Mouse (Mus musculus) heart, embryonic 15.5 days (tissue): ENCODE results near the gene Tppp. TPM values are rescaled to one million over a fixed set of nuclear protein-coding genes. Genes with fewer than 3 reads are reported as not detected.

Experiments used
- ATAC-seq: fragments of 200-750 bp; cut with Nextera tagmentation; replicated peaks from 2 replicates; pipeline ENCODE4 v1.8.0; 2017; ENCODE audit warnings: low read depth, moderate TSS enrichment; ENCODE audit not compliant: insufficient number of reproducible peaks, insufficient read depth, low FRiP score
- H3K27ac ChIP-seq: fragments of 300-500 bp; sonication (generic); 2 replicates; pipeline ENCODE4 v1.5.1; 2015; ENCODE audit warnings: mild to moderate bottlenecking, inconsistent platforms
- H3K27me3 ChIP-seq: fragments of 300-500 bp; sonication (generic); 2 replicates; pipeline ENCODE4 v1.6.1; 2015; ENCODE audit warnings: inconsistent platforms
- H3K36me3 ChIP-seq: fragments of 300-500 bp; sonication (generic); 2 replicates; pipeline ENCODE4 v1.6.1; 2015; ENCODE audit warnings: mild to moderate bottlenecking, inconsistent platforms
- H3K4me1 ChIP-seq: fragments of 300-500 bp; sonication (generic); replicated peaks from 2 replicates; pipeline ENCODE4 v1.6.1; 2015; ENCODE audit warnings: inconsistent platforms
- H3K4me2 ChIP-seq: fragments of 300-500 bp; sonication (generic); 2 replicates; pipeline ENCODE4 v1.6.1; 2015; ENCODE audit warnings: inconsistent platforms, mild to moderate bottlenecking, moderate library complexity
- H3K4me3 ChIP-seq: fragments of 300-500 bp; sonication (generic); 2 replicates; pipeline ENCODE4 v1.5.1; 2015; ENCODE audit warnings: mild to moderate bottlenecking, inconsistent platforms
- H3K9ac ChIP-seq: fragments of 300-500 bp; sonication (generic); 2 replicates; pipeline ENCODE4 v1.6.1; 2015; ENCODE audit warnings: mild to moderate bottlenecking, inconsistent platforms
- H3K9me3 ChIP-seq: fragments of 300-500 bp; sonication (generic); replicated peaks from 2 replicates; pipeline ENCODE4 v1.6.1; 2016; ENCODE audit warnings: inconsistent platforms
- WGBS: fragments of 180-500 bp; shearing (Covaris S2); methylation state at CpG from one replicate; pipeline ENCODE4 v1.1.7; 2015; ENCODE audit warnings: mixed read lengths; 5-methylcytosine and 5-hydroxymethylcytosine counted together
- polyA plus RNA-seq: library from polyadenylated mRNA; unstranded; fragments of >200 nt; fragmentation: Nextera tagmentation; extraction: Ambion mirVana; gene quantifications from 2 replicates; pipeline ENCODE4 v1.2.1, GENCODE M21; 2015

The Tppp gene
- polyA plus RNA-seq, 1 experiment from 2014 or later: 4.1 TPM

GRCm38 (mm10) chr13:74026215-74026614, 17.0 kb downstream of the Tppp start:
- ATAC-seq: no peak; the same call in 1 of the 2 replicates
- H3K4me2 ChIP-seq: no peak overlapping the region
- H3K9ac ChIP-seq: no peak overlapping the region
- WGBS: 13% methylated on average over 2 of the region's 2 CpGs
- no peaks in the 10 kb centered on the region for H3K36me3 ChIP-seq
- no peaks in the 10 kb centered on the region for H3K27me3 ChIP-seq
- peak overlapping the region; percentile 48 for H3K27ac ChIP-seq
- no peak overlapping the region for H3K4me3 ChIP-seq
- no peaks in the 10 kb centered on the region for H3K9me3 ChIP-seq
- H3K4me1 ChIP-seq: peaks cover 24% of the 10 kb centered on the region

- no peaks in the 10 kb centered on the region for H3K36me3 ChIP-seq
- no peak for ATAC-seq
- no peak overlapping the region for H3K27ac ChIP-seq
- no peak overlapping the region for H3K9ac ChIP-seq
- 52% methylated on average over 2 of the region's 2 CpGs for WGBS
- H3K4me1 ChIP-seq: peaks cover 24% of the 10 kb centered on the region
- H3K4me3 ChIP-seq: no peak overlapping the region
- H3K9me3 ChIP-seq: no peaks in the 10 kb centered on the region
- no peaks in the 10 kb centered on the region for H3K27me3 ChIP-seq
- no peak overlapping the region for H3K4me2 ChIP-seq
These were observed 18.9 kb downstream of the Tppp start for GRCm38 (mm10) chr13:74028116-74028515.

GRCm38 (mm10) chr13:74029013-74029412, 19.8 kb downstream of the Tppp start:
- 58% methylated on average over 2 of the region's 2 CpGs for WGBS
- ATAC-seq: no peak
- Histone ChIP-seq H3K4me3 (no peak overlapping the region), H3K27ac (peak overlapping the region; percentile 15; the same call in 1 of the 2 replicates), H3K4me2 (no peak overlapping the region), H3K9me3 (no peaks in the 10 kb centered on the region), H3K4me1 (peaks cover 24% of the 10 kb centered on the region), H3K27me3 (no peaks in the 10 kb centered on the region), H3K36me3 (no peaks in the 10 kb centered on the region), H3K9ac (no peak overlapping the region)

DNA sequence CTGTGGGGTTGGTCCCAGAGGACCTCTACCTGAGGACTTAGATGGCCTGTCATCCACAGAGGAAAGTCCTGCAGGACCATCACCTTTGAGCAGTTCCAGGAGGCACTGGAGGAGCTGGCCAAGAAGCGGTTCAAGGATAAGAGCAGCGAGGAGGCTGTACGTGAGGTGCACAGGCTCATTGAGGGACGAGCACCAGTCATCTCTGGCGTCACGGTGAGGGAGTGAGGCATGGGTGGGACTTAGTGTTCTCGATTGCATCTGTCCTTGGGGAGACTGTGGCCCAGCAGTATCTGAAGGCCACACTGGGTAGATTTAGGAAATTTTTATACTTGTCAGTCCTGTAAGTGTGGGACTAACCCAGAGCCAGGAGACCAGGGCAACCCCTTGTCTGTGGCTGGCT, 21.5 kb downstream of the Tppp start:
- peaks cover 15% of the 10 kb centered on the region for H3K4me1 ChIP-seq
- no peak overlapping the region for H3K9ac ChIP-seq
- H3K36me3 ChIP-seq: no peaks in the 10 kb centered on the region
- H3K27ac ChIP-seq: no peak overlapping the region
- no peaks in the 10 kb centered on the region for H3K27me3 ChIP-seq
- no peak overlapping the region for H3K4me3 ChIP-seq
- 84% methylated on average over 7 of the region's 7 CpGs for WGBS
- ATAC-seq: no peak
- H3K9me3 ChIP-seq: no peaks in the 10 kb centered on the region
- no peak overlapping the region for H3K4me2 ChIP-seq

GRCm38 (mm10) chr13:74031133-74031532, 21.9 kb downstream of the Tppp start:
- WGBS: 79% methylated on average over 8 of the region's 8 CpGs
- Histone ChIP-seq H3K4me2 (no peak overlapping the region), H3K4me1 (peaks cover 11% of the 10 kb centered on the region), H3K9me3 (no peaks in the 10 kb centered on the region), H3K27me3 (no peaks in the 10 kb centered on the region), H3K4me3 (no peak overlapping the region), H3K27ac (no peak overlapping the region), H3K9ac (no peak overlapping the region), H3K36me3 (no peaks in the 10 kb centered on the region)
- ATAC-seq: no peak

DNA sequence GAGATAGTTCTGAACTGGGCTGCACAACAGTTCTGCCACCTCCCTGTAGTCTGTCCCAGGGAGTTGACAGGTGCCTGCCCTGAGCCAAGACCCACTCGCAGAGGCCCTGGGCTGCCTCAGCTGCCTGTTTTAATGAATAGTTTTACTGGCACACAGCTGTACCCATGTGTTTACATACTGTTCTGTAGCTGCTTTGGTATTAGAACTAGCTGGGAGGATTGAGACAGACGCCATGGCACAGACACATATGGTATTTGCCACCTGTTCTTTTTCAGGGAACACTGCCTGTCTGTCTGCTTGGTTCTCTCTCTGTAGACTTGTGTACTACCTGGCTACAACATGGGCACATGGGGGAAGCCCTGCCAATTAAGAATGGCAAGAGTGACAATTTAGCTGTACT, 25.5 kb downstream of the Tppp start:
- Histone ChIP-seq H3K4me1 (no peaks in the 10 kb centered on the region), H3K9me3 (no peaks in the 10 kb centered on the region), H3K27ac (no peak overlapping the region), H3K4me3 (no peak overlapping the region), H3K27me3 (no peaks in the 10 kb centered on the region), H3K9ac (no peak overlapping the region), H3K36me3 (peaks cover 3% of the 10 kb centered on the region; the same call in 1 of the 2 replicates), H3K4me2 (no peak overlapping the region)
- 76% methylated on average over 2 of the region's 2 CpGs for WGBS
- ATAC-seq: no peak

DNA sequence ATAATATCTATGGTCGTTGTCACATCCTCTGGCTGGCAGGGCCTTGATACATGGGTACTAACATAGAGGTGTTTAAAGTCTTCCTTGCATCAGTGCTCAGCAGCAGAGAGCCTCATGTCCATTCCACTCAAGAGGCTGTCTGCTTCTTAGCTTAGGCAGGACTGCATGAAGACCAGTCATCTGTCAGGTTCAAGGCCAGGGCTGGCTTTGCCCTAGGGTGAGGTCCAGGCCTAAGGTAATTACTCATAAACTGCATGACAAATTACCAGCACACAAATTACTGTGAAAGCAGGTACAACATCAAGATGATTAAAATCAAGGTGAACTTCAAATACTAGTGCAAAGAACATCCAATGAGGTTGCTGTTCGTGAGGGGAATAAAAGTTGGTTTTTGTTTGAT, 26.6 kb downstream of the Tppp start:
- 87% methylated on average over 2 of the region's 2 CpGs for WGBS
- Histone ChIP-seq H3K4me1 (no peaks in the 10 kb centered on the region), H3K4me3 (no peak overlapping the region), H3K27ac (no peak overlapping the region), H3K27me3 (no peaks in the 10 kb centered on the region), H3K9ac (no peak overlapping the region), H3K36me3 (peaks cover 13% of the 10 kb centered on the region; the same call in 1 of the 2 replicates), H3K9me3 (no peaks in the 10 kb centered on the region), H3K4me2 (no peak overlapping the region)
- ATAC-seq: no peak

GRCm38 (mm10) chr13:74039926-74040325, 30.7 kb downstream of the Tppp start:
- no peaks in the 10 kb centered on the region for H3K27me3 ChIP-seq
- no peak overlapping the region for H3K27ac ChIP-seq
- WGBS: 85% methylated on average over 3 of the region's 3 CpGs
- no peaks in the 10 kb centered on the region for H3K9me3 ChIP-seq
- H3K4me3 ChIP-seq: no peak overlapping the region
- no peak overlapping the region for H3K4me2 ChIP-seq
- no peak for ATAC-seq
- H3K36me3 ChIP-seq: peaks cover 28% of the 10 kb centered on the region; the same call in 1 of the 2 replicates
- no peak overlapping the region for H3K9ac ChIP-seq
- H3K4me1 ChIP-seq: no peaks in the 10 kb centered on the region

GRCm38 (mm10) chr13:74056194-74056593, 47.0 kb downstream of the Tppp start:
- Histone ChIP-seq H3K4me1 (no peaks in the 10 kb centered on the region), H3K27ac (no peak overlapping the region), H3K4me3 (no peak overlapping the region), H3K36me3 (peaks cover 11% of the 10 kb centered on the region), H3K9me3 (no peaks in the 10 kb centered on the region), H3K27me3 (no peaks in the 10 kb centered on the region), H3K4me2 (no peak overlapping the region), H3K9ac (no peak overlapping the region)
- 79% methylated on average over 1 of the region's 1 CpGs for WGBS
- ATAC-seq: no peak

- WGBS: 92% methylated on average over 9 of the region's 9 CpGs
- no peak for ATAC-seq
- Histone ChIP-seq H3K27me3 (no peaks in the 10 kb centered on the region), H3K4me3 (no peak overlapping the region), H3K9me3 (no peaks in the 10 kb centered on the region), H3K4me2 (no peak overlapping the region), H3K4me1 (no peaks in the 10 kb centered on the region), H3K9ac (no peak overlapping the region), H3K27ac (no peak overlapping the region), H3K36me3 (no peaks in the 10 kb centered on the region; the same call in 1 of the 2 replicates)
These were observed 48.9 kb downstream of the Tppp start for GRCm38 (mm10) chr13:74058081-74058480.

GRCm38 (mm10) chr13:74061613-74062377, 52.6 kb downstream of the Tppp start, which contains the start of gene Cep72:
Gene Cep72, minus strand, starts transcription at chr13:74062299.
- ATAC-seq: peak; percentile 95
- Histone ChIP-seq H3K4me1 (no peaks in the 10 kb centered on the region), H3K9me3 (no peaks in the 10 kb centered on the region), H3K4me2 (peak within 1 kb of the TSS; percentile 75), H3K4me3 (peak within 1 kb of the TSS; percentile 90), H3K36me3 (no peaks in the 10 kb centered on the region), H3K27ac (peak within 1 kb of the TSS; percentile 89), H3K9ac (peak within 1 kb of the TSS; percentile 83), H3K27me3 (no peaks in the 10 kb centered on the region)
- 3% methylated on average over 48 of the region's 48 CpGs for WGBS
